Mouse (Mus musculus): ENCODE results near the gene Arhgap6. TPM values are rescaled to one million over a fixed set of nuclear protein-coding genes. Genes with fewer than 3 reads are reported as not detected.

Arhgap6 gene
- polyA plus RNA-seq, 1 experiment from 2014 or later: 1.2 TPM

DNA sequence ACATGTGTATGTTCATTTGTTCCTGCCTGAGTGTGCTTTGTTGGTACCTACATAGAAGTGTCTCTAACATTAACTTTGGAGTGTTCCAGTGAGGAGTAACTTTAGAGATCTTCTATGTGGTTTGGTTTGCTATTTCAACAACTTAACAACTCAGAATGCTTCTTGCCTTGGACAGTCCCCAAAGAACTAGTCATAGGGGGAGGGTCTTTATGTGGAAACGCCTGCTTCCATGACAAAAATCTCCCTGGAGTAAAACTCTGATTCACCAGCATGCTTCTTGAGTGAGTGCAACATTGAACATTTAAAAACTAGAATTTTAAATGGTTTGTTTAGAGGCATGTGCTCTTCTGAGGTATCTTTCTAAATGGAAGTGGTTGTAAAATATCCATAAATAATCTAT lies 212.2 kb downstream of the Arhgap6 start:
- ATAC-seq (replicated peaks; ENCODE audit: insufficient number of reproducible peaks, low FRiP score, low TSS enrichment, low read depth): no peak
- WGBS: 66% methylated on average over 1 of the region's 1 CpGs
- H3K9ac ChIP-seq (replicated peaks; ENCODE audit: low read length): no peak overlapping the region
- H3K4me2 ChIP-seq (ENCODE audit: low read depth, low read length): no peak overlapping the region
- no peaks in the 10 kb centered on the region for H3K9me3 ChIP-seq (replicated peaks; ENCODE audit: control insufficient read depth, low read length)
- no peak overlapping the region for H3K27ac ChIP-seq (replicated peaks; ENCODE audit: low read depth, low read length)
- H3K4me1 ChIP-seq (ENCODE audit: control insufficient read depth, insufficient read depth, low read length): no peaks in the 10 kb centered on the region
- H3K27me3 ChIP-seq (ENCODE audit: control insufficient read depth, insufficient read depth, low read length): no peaks in the 10 kb centered on the region
- no peak for DNase-seq (ENCODE audit: low spot score)
- no peaks in the 10 kb centered on the region for H3K36me3 ChIP-seq (replicated peaks; ENCODE audit: control insufficient read depth, insufficient read depth, low read depth, low read length)
- no peak overlapping the region for H3K4me3 ChIP-seq (ENCODE audit: low read depth, low read length)

DNA sequence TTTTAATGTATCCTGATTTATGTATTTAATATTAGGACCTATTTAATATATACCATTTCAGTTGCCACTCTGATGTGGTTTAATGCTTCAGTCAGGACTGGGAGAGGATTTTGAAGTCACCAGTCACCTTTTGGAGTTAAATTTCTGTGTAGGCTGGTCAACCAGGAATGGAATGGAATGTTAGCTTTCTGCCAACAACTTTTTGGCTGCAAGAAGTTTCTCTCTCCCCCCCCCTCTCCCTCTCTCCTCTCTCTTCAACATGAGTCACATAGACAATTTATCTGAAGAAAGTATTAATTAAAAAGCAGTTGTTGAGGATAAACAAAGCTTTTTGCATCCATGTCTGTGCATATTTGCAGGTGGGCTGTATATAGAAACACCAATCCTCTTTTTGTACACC lies 217.8 kb downstream of the Arhgap6 start:
- H3K9me3 ChIP-seq (replicated peaks; ENCODE audit: control insufficient read depth, low read length): no peaks in the 10 kb centered on the region

DNA sequence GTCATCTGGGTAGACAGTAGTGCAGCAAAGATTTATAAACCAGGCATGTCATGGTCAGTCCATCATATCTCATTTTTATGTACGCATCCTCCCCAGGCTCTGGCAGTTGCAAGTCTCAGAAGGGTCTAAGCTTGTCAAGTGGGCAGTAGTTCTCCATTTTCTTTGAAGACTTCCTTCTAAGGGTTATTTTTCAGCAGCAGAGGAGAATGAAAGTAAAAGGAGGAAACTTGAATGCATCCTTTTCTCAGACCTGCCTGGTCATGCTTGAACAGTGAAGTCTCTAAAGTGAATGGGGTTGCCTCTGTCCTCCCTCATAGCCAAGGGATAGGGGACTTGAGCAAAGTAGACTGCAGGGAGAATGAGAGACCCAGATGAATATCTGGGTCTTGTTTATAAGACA lies 239.5 kb downstream of the Arhgap6 start:
- H3K4me2 ChIP-seq (ENCODE audit: low read depth, low read length): no peak overlapping the region
- WGBS: 100% methylated on average over 1 of the region's 1 CpGs

More for the DNA sequence above, 217.8 kb downstream of the Arhgap6 start:
- H3K27me3 ChIP-seq (ENCODE audit: control insufficient read depth, insufficient read depth, low read length): no peaks in the 10 kb centered on the region
- DNase-seq (ENCODE audit: low spot score): no peak
- no peaks in the 10 kb centered on the region for H3K36me3 ChIP-seq (replicated peaks; ENCODE audit: control insufficient read depth, insufficient read depth, low read depth, low read length)
- ATAC-seq (replicated peaks; ENCODE audit: insufficient number of reproducible peaks, low FRiP score, low TSS enrichment, low read depth): no peak
- H3K27ac ChIP-seq (replicated peaks; ENCODE audit: low read depth, low read length): no peak overlapping the region
- H3K4me2 ChIP-seq (ENCODE audit: low read depth, low read length): no peak overlapping the region
- H3K4me3 ChIP-seq (ENCODE audit: low read depth, low read length): no peak overlapping the region
- H3K4me1 ChIP-seq (ENCODE audit: control insufficient read depth, insufficient read depth, low read length): no peaks in the 10 kb centered on the region
- no peak overlapping the region for H3K9ac ChIP-seq (replicated peaks; ENCODE audit: low read length)

DNA sequence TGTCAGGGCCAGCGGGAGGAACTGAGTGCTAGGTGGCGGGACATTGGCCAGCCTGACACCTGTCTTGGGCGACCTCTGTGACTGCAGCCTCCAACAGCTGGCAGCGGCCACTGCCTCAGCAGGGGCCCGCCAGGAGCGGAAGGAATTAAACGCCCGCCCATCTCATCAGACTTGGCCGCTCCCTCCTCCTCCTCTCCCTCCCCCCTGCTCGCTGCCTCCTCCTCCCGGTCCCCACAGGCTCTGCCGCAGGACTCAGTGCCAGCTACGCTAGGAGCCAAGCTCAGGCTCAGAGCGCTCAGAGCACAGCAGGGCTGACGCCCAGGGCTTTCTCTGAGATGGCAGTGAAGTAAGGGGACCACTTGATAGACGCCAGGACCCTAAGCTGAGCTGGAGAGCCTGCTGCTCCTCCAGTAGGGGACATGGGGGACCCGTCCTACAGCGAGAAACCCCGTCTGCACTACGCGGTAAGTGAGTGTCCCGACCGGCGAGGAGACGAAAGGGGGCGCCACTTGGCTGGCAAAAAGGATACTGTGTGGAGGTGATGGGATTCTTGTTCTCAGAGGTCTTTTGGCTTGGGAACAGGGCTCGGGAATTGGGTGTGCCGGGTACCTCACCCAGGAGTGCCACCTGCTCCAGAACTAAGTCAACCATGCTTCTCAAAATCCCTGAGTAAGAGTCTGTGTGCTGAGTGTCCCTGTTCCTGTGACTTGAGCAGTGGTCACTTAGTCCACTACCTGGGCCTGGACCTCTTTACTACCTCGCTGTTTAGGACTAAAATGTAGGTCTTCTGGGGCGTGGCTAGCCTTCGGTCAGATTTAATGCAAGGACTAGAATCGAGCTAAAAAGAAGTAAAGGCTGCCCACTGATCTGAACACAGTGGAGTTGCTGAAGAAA lies 241.8 kb downstream of the Arhgap6 start:
- H3K9me3 ChIP-seq (replicated peaks; ENCODE audit: control insufficient read depth, low read length): no peaks in the 10 kb centered on the region
- H3K27ac ChIP-seq (replicated peaks; ENCODE audit: low read depth, low read length): no peak overlapping the region
- H3K9ac ChIP-seq (replicated peaks; ENCODE audit: low read length): no peak overlapping the region
- peak overlapping the region; percentile 21 for H3K4me3 ChIP-seq (ENCODE audit: low read depth, low read length)
- WGBS: 22% methylated on average over 31 of the region's 32 CpGs
- peak overlapping the region; percentile 32 for H3K4me2 ChIP-seq (ENCODE audit: low read depth, low read length)
- peak; percentile 64 for DNase-seq (ENCODE audit: low spot score)
- H3K4me1 ChIP-seq (ENCODE audit: control insufficient read depth, insufficient read depth, low read length): no peaks in the 10 kb centered on the region
- no peaks in the 10 kb centered on the region for H3K36me3 ChIP-seq (replicated peaks; ENCODE audit: control insufficient read depth, insufficient read depth, low read depth, low read length)
- peak; percentile 92 for ATAC-seq (replicated peaks; ENCODE audit: insufficient number of reproducible peaks, low FRiP score, low TSS enrichment, low read depth)
- H3K27me3 ChIP-seq (ENCODE audit: control insufficient read depth, insufficient read depth, low read length): peaks cover 5% of the 10 kb centered on the region; the same call in 1 of the 2 replicates

More for the DNA sequence above, 239.5 kb downstream of the Arhgap6 start:
- no peaks in the 10 kb centered on the region for H3K9me3 ChIP-seq (replicated peaks; ENCODE audit: control insufficient read depth, low read length)
- H3K27ac ChIP-seq (replicated peaks; ENCODE audit: low read depth, low read length): no peak overlapping the region
- H3K4me3 ChIP-seq (ENCODE audit: low read depth, low read length): no peak overlapping the region
- peaks cover 5% of the 10 kb centered on the region; the same call in 1 of the 2 replicates for H3K27me3 ChIP-seq (ENCODE audit: control insufficient read depth, insufficient read depth, low read length)
- ATAC-seq (replicated peaks; ENCODE audit: insufficient number of reproducible peaks, low FRiP score, low TSS enrichment, low read depth) (no peak), DNase-seq (ENCODE audit: low spot score) (no peak)
- no peaks in the 10 kb centered on the region for H3K36me3 ChIP-seq (replicated peaks; ENCODE audit: control insufficient read depth, insufficient read depth, low read depth, low read length)
- no peak overlapping the region for H3K9ac ChIP-seq (replicated peaks; ENCODE audit: low read length)
- no peaks in the 10 kb centered on the region for H3K4me1 ChIP-seq (ENCODE audit: control insufficient read depth, insufficient read depth, low read length)

DNA sequence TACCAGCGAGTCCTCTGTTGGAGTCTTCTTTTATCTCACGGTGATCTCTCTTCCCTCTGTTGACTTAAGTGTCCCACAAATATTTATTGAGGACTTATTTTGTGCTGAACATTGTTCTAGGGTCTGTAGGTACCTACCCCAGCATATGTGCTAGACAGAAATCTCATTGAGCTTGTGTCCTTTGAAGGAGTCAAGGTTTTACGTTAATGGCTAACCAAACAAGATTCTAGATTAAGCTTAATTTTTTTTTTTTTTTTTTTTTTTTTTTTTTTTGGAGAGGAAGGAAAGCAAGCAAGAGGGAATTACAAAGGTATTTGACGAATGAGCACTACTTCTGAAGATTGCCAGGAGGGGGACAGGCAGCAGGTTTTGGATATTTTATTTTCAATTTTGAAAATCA lies 242.5 kb downstream of the Arhgap6 start:
- Histone ChIP-seq H3K4me2 (ENCODE audit: low read depth, low read length) (no peak overlapping the region), H3K27ac (replicated peaks; ENCODE audit: low read depth, low read length) (no peak overlapping the region), H3K4me3 (ENCODE audit: low read depth, low read length) (no peak overlapping the region), H3K27me3 (ENCODE audit: control insufficient read depth, insufficient read depth, low read length) (peaks cover 5% of the 10 kb centered on the region; the same call in 1 of the 2 replicates), H3K4me1 (ENCODE audit: control insufficient read depth, insufficient read depth, low read length) (no peaks in the 10 kb centered on the region), H3K36me3 (replicated peaks; ENCODE audit: control insufficient read depth, insufficient read depth, low read depth, low read length) (no peaks in the 10 kb centered on the region), H3K9ac (replicated peaks; ENCODE audit: low read length) (no peak overlapping the region), H3K9me3 (replicated peaks; ENCODE audit: control insufficient read depth, low read length) (no peaks in the 10 kb centered on the region)
- DNase-seq (ENCODE audit: low spot score) (no peak), ATAC-seq (replicated peaks; ENCODE audit: insufficient number of reproducible peaks, low FRiP score, low TSS enrichment, low read depth) (no peak)
- WGBS: 60% methylated on average over 4 of the region's 4 CpGs

GRCm38 (mm10) chrX:169043872-169044271 lies 249.0 kb downstream of the Arhgap6 start:
- H3K4me3 ChIP-seq (ENCODE audit: low read depth, low read length): no peak overlapping the region
- H3K9ac ChIP-seq (replicated peaks; ENCODE audit: low read length): no peak overlapping the region
- no peak overlapping the region for H3K4me2 ChIP-seq (ENCODE audit: low read depth, low read length)
- no peak for DNase-seq (ENCODE audit: low spot score)
- no peaks in the 10 kb centered on the region for H3K4me1 ChIP-seq (ENCODE audit: control insufficient read depth, insufficient read depth, low read length)
- no peaks in the 10 kb centered on the region for H3K9me3 ChIP-seq (replicated peaks; ENCODE audit: control insufficient read depth, low read length)
- H3K27ac ChIP-seq (replicated peaks; ENCODE audit: low read depth, low read length): no peak overlapping the region
- no peaks in the 10 kb centered on the region for H3K36me3 ChIP-seq (replicated peaks; ENCODE audit: control insufficient read depth, insufficient read depth, low read depth, low read length)
- H3K27me3 ChIP-seq (ENCODE audit: control insufficient read depth, insufficient read depth, low read length): no peaks in the 10 kb centered on the region
- ATAC-seq (replicated peaks; ENCODE audit: insufficient number of reproducible peaks, low FRiP score, low TSS enrichment, low read depth): no peak
- 88% methylated on average over 1 of the region's 1 CpGs for WGBS

DNA sequence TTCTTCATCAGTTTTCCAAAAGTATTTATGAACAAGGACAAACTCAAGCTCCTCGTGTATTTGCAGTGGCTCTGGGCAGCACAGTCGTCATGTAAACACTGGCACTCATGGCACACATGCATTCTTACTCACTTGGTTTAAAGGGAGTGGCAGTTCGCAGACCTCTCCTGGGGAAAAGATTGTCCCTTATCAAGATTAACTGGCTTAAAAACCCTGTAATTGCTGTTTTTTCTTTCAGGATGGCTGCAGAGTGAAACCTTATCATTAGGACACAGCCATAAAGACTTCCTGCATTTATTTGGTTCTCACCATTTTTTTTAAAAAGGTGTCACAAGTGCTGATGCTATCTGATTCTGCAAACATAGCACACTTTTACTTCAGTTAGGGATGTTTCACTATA lies 252.7 kb downstream of the Arhgap6 start:
- WGBS: 56% methylated on average over 3 of the region's 3 CpGs
- no peak overlapping the region for H3K9ac ChIP-seq (replicated peaks; ENCODE audit: low read length)
- H3K27me3 ChIP-seq (ENCODE audit: control insufficient read depth, insufficient read depth, low read length): no peaks in the 10 kb centered on the region

GRCm38 (mm10) chrX:169049550-169049949 lies 254.7 kb downstream of the Arhgap6 start:
- Histone ChIP-seq H3K4me1 (ENCODE audit: control insufficient read depth, insufficient read depth, low read length) (no peaks in the 10 kb centered on the region), H3K27ac (replicated peaks; ENCODE audit: low read depth, low read length) (no peak overlapping the region), H3K4me2 (ENCODE audit: low read depth, low read length) (no peak overlapping the region), H3K27me3 (ENCODE audit: control insufficient read depth, insufficient read depth, low read length) (no peaks in the 10 kb centered on the region), H3K9me3 (replicated peaks; ENCODE audit: control insufficient read depth, low read length) (no peaks in the 10 kb centered on the region), H3K4me3 (ENCODE audit: low read depth, low read length) (no peak overlapping the region), H3K9ac (replicated peaks; ENCODE audit: low read length) (no peak overlapping the region), H3K36me3 (replicated peaks; ENCODE audit: control insufficient read depth, insufficient read depth, low read depth, low read length) (no peaks in the 10 kb centered on the region)
- no peak for DNase-seq (ENCODE audit: low spot score)
- no peak for ATAC-seq (replicated peaks; ENCODE audit: insufficient number of reproducible peaks, low FRiP score, low TSS enrichment, low read depth)

More for the DNA sequence above, 252.7 kb downstream of the Arhgap6 start:
- H3K36me3 ChIP-seq (replicated peaks; ENCODE audit: control insufficient read depth, insufficient read depth, low read depth, low read length): no peaks in the 10 kb centered on the region
- H3K27ac ChIP-seq (replicated peaks; ENCODE audit: low read depth, low read length): no peak overlapping the region
- ATAC-seq (replicated peaks; ENCODE audit: insufficient number of reproducible peaks, low FRiP score, low TSS enrichment, low read depth) (no peak), DNase-seq (ENCODE audit: low spot score) (no peak)
- H3K4me3 ChIP-seq (ENCODE audit: low read depth, low read length): no peak overlapping the region
- H3K4me1 ChIP-seq (ENCODE audit: control insufficient read depth, insufficient read depth, low read length): no peaks in the 10 kb centered on the region
- H3K9me3 ChIP-seq (replicated peaks; ENCODE audit: control insufficient read depth, low read length): no peaks in the 10 kb centered on the region
- H3K4me2 ChIP-seq (ENCODE audit: low read depth, low read length): no peak overlapping the region

All from embryonic facial prominence, embryonic 11.5 days (tissue).